Mouse (Mus musculus): ENCODE results near the gene Lrrc20. TPM values are rescaled to one million over a fixed set of nuclear protein-coding genes. Genes with fewer than 3 reads are reported as not detected.

Lrrc20 gene
- polyA plus RNA-seq, 1 experiment from 2014 or later: 11.7 TPM

DNA sequence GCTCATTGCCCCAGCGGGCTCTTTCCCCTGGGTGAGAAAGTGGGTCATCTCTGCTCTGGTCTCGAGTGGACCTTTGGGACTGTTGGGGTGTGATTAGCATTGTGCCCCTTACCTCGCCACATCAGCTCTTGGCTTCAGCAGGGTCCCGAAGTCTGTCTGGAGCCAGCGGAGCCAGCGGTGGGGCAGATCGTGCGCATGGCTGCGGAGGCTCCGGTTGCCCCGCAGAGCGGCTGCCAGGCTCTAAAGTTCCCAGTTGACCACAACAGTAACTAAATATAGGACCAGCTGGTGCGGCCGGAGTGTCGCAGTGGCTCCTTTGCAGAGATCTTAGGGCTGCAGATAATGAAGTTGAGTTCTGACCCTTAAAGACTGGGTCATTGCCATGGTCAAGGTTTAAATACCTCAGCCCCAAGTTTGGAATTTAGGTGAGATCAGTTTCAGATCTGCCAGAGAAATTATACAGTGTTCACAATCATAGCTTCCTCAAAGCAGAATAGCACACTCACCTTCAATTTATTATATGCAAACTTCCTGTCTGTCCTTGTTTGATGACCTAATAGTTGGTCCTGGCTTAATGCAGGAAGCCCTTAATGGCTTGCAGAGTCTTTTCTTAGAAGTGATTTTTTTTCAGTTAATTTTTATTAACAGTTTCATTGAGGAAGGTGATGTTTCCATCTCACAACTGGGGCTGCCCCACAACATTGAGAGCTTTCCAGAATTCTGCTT is 1.0 kb downstream of the Lrrc20 start:
- Histone ChIP-seq H3K36me3 (no peaks in the 10 kb centered on the region), H3K4me1 (peaks cover 20% of the 10 kb centered on the region; the same call in 1 of the 2 replicates), H3K4me2 (replicated peaks) (peak overlapping the region; percentile 90), H3K27me3 (no peaks in the 10 kb centered on the region), H3K9ac (peak overlapping the region; percentile 78), H3K27ac (no peak overlapping the region), H3K9me3 (no peaks in the 10 kb centered on the region), H3K4me3 (peak overlapping the region; percentile 85)
- no peak; the same call in 1 of the 2 replicates for ATAC-seq (ENCODE audit: low FRiP score, low read depth)
- WGBS: 4% methylated on average over 15 of the region's 15 CpGs

DNA sequence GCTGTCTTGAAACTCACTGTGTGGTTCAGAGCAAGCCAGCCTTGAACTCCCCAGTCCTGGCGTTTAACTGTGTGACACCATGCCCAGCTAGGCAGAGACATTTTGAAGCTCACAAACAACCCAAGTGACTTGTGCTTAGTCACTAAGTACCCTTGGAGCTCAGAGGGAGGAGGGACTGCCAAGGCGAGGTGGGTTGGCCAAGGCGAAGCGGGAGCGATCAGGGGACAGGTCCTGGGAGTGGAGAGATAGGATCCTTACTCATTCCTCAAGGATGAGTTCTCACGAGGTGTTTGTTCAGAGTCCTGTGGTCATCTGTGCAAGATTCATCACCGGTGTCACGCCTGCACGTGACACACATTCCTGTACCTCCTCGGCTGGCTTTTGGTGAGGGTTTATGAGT is 3.9 kb downstream of the Lrrc20 start:
- ATAC-seq (ENCODE audit: low FRiP score, low read depth): no peak
- no peak overlapping the region for H3K9ac ChIP-seq
- H3K36me3 ChIP-seq: no peaks in the 10 kb centered on the region
- H3K27me3 ChIP-seq: no peaks in the 10 kb centered on the region
- peaks cover 20% of the 10 kb centered on the region; the same call in 1 of the 2 replicates for H3K4me1 ChIP-seq
- no peak overlapping the region for H3K4me2 ChIP-seq (replicated peaks)
- no peak overlapping the region for H3K4me3 ChIP-seq
- 88% methylated on average over 10 of the region's 10 CpGs for WGBS
- no peak overlapping the region for H3K27ac ChIP-seq
- no peaks in the 10 kb centered on the region for H3K9me3 ChIP-seq

DNA sequence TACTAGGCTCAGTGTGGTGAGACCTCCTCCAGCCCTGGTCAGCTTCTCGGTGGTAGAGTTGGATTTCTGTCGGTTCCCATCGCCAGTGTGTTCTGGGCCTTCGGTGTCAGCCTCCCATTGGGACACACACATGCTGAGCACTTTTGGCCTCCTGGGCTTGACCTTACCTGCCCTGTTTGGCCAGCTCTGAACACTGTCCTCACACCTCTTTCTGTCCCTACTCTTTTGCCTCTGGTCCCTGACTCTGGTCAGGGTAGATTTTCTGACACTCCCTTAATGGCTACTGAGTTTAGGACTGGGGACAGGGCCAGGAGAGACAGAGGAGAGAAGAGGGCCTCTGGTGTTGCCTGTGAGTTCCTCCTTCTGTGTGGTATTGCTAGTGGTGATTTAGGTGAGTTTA is 4.3 kb downstream of the Lrrc20 start:
- Histone ChIP-seq H3K4me1 (peaks cover 18% of the 10 kb centered on the region; the same call in 1 of the 2 replicates), H3K9ac (no peak overlapping the region), H3K4me2 (replicated peaks) (no peak overlapping the region), H3K36me3 (no peaks in the 10 kb centered on the region), H3K27me3 (no peaks in the 10 kb centered on the region), H3K4me3 (no peak overlapping the region), H3K27ac (no peak overlapping the region), H3K9me3 (no peaks in the 10 kb centered on the region)
- ATAC-seq (ENCODE audit: low FRiP score, low read depth): no peak
- WGBS: 96% methylated on average over 4 of the region's 4 CpGs

DNA sequence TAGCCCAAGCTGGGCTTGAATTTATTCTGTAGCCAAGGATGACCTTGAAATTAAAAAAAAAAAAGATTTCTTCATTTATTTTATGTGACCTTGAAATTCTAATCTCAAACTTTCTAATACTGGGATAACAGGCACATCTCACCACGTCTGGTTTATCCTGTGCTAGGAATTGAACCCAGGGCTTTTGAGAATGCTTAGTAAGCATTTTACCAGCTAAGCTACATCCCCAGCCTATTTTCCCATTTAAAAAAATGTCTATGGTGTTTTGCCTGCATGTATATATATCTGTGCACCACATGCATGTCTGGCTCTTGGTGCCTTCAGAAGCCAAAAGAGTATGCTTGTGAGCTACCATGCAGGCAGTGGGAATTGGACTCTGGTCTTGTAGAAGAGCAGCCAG is 4.9 kb downstream of the Lrrc20 start:
- ATAC-seq (ENCODE audit: low FRiP score, low read depth): no peak
- H3K27me3 ChIP-seq: no peaks in the 10 kb centered on the region
- no peaks in the 10 kb centered on the region for H3K36me3 ChIP-seq
- H3K9me3 ChIP-seq: no peaks in the 10 kb centered on the region
- 69% methylated on average over 1 of the region's 1 CpGs for WGBS
- H3K9ac ChIP-seq: no peak overlapping the region
- no peak overlapping the region for H3K4me3 ChIP-seq
- H3K27ac ChIP-seq: no peak overlapping the region
- H3K4me2 ChIP-seq (replicated peaks): no peak overlapping the region
- peaks cover 15% of the 10 kb centered on the region; the same call in 1 of the 2 replicates for H3K4me1 ChIP-seq

DNA sequence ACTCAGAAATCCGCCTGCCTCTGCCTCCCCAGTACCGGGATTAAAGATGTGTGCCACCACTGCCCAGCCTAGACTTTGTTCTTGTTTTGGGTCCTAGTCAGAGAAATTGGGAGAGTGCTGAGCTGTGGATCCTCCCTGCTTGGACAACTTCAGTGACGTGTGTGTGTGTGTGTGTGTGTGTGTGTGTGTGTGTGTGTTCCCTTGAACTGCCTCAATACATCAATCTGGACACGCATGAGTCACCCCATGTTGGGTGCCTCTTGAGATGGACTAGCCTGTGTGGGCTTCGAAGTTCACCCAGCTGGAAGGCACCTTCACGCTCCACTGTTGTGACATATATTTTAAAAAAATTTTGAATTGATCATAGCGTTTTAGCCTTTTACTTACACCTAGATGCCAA is 7.2 kb downstream of the Lrrc20 start:
- Histone ChIP-seq H3K9ac (no peak overlapping the region), H3K9me3 (no peaks in the 10 kb centered on the region), H3K27ac (no peak overlapping the region), H3K36me3 (no peaks in the 10 kb centered on the region), H3K4me1 (no peaks in the 10 kb centered on the region; the same call in 1 of the 2 replicates), H3K4me3 (no peak overlapping the region), H3K27me3 (no peaks in the 10 kb centered on the region), H3K4me2 (replicated peaks) (no peak overlapping the region)
- 90% methylated on average over 7 of the region's 7 CpGs for WGBS
- no peak for ATAC-seq (ENCODE audit: low FRiP score, low read depth)

DNA sequence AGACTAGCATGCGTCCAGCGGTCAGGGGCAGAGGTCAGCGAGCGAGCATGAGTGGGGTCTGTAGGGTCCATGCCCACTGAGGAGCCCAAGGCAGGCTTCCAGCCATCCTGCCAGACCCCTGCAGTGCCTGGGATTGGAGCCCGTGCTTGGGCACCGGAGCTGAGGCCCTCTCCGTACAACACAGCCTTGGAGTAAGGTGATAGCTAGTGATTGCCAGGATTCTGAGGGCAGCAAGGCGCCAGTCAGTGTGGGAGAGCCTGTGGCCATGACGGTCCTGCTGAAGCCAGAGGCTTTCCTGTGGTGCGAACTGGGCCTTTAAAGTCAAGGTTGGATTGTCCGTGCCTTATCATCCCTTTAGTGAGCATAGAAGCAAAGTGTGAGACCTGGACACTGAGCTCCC is 9.2 kb downstream of the Lrrc20 start:
- no peak overlapping the region for H3K27ac ChIP-seq
- no peak for ATAC-seq (ENCODE audit: low FRiP score, low read depth)
- no peaks in the 10 kb centered on the region for H3K27me3 ChIP-seq
- 74% methylated on average over 11 of the region's 11 CpGs for WGBS
- H3K9ac ChIP-seq: no peak overlapping the region
- no peaks in the 10 kb centered on the region for H3K36me3 ChIP-seq
- H3K4me2 ChIP-seq (replicated peaks): no peak overlapping the region
- no peaks in the 10 kb centered on the region; the same call in 1 of the 2 replicates for H3K4me1 ChIP-seq
- no peaks in the 10 kb centered on the region for H3K9me3 ChIP-seq
- H3K4me3 ChIP-seq: no peak overlapping the region

DNA sequence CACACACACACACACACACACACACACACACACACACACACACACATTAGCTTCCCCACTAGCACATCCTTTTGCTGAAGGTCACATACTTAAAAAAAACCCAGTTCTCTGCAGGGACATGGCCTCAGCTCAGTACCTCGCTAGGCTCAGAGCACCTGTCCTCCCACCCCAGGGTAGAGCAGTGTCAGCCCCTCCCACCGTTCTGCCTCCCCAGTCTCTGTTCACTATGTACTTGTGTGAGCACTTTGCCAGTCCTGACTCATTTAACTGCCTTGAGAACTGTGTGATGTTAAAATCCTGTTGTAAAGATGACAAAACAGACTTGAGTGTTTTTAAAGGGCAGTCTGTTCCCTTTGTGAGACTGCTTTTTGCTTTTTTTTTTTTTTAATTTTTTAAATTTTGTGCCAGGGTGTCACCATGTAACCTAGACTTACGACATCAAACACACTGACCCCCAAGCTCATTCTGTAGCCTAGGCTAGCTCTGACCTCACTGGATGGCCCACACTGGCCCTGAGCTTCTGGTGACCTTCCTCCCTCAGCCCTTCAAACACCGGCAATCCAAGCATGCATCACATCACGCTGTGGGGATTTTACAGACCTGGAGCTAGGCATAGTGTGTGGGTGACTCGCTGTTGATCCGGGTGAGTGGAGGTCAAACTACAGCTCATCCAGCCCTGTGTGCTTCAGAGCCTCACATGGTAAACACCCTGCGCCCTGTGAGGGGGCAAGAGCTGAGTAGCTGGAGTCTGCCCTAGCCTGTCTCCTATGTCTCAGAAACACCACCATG is 11.1 kb downstream of the Lrrc20 start:
- 84% methylated on average over 8 of the region's 8 CpGs for WGBS
- Histone ChIP-seq H3K36me3 (no peaks in the 10 kb centered on the region), H3K4me2 (replicated peaks) (no peak overlapping the region), H3K27ac (no peak overlapping the region), H3K4me3 (no peak overlapping the region), H3K9ac (no peak overlapping the region), H3K9me3 (no peaks in the 10 kb centered on the region), H3K27me3 (no peaks in the 10 kb centered on the region), H3K4me1 (peaks cover under 1% of the 10 kb centered on the region; the same call in 1 of the 2 replicates)
- no peak for ATAC-seq (ENCODE audit: low FRiP score, low read depth)

DNA sequence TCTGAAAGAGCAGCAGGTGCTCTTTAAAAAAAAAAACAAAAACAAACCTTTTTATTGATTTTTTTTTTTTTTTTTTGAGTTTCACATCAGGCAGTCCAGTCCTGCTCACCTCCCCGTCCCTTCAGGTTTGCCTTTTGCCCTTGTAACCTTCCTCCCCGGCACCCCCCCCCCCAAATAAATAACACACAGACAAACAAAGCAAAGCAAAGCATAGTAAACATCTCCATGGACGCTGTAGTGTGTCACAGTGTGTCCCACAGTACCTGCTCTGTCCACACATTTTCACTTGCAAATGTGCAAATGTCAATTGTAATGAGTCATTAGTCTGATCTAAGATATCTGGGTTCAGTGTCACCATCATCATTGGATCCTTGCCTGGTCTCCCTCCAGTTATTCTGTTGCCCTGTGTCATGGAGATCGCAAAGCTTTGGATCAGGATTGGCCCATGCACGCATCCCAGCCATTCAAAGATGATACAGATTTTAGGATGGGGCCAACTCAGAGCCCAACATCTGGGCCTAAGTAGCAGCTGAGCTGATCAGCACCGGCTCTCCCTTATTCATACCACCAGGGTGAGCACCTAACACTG is 13.0 kb downstream of the Lrrc20 start:
- H3K27ac ChIP-seq: no peak overlapping the region
- no peaks in the 10 kb centered on the region for H3K9me3 ChIP-seq
- H3K4me1 ChIP-seq: peaks cover 4% of the 10 kb centered on the region; the same call in 1 of the 2 replicates
- H3K27me3 ChIP-seq: no peaks in the 10 kb centered on the region
- H3K4me3 ChIP-seq: no peak overlapping the region
- no peak for ATAC-seq (ENCODE audit: low FRiP score, low read depth)
- H3K4me2 ChIP-seq (replicated peaks): no peak overlapping the region
- 88% methylated on average over 6 of the region's 6 CpGs for WGBS
- no peak overlapping the region for H3K9ac ChIP-seq
- no peaks in the 10 kb centered on the region for H3K36me3 ChIP-seq

DNA sequence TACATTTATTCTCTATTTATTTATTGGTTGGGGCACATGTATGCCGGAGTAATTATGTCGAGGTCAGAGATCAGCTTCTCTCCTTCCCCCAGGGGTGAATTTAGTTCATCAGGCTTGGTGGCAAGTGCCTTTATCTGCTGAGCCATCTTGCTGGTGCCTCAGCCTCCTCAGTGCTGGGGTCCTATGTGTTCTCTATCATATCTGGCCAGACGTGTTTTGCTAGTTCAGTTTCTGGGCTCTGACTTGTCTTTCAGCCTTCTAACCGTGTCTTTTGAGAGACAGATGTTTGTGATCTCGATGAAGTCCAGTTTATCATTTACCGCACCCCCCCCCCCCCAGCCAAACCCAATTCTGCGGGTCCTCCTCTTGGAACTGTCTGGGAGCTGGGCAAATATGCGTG is 16.0 kb downstream of the Lrrc20 start:
- no peak for ATAC-seq (ENCODE audit: low FRiP score, low read depth)
- Histone ChIP-seq H3K4me1 (peaks cover 26% of the 10 kb centered on the region), H3K27me3 (no peaks in the 10 kb centered on the region), H3K9ac (no peak overlapping the region), H3K4me3 (no peak overlapping the region), H3K27ac (no peak overlapping the region), H3K36me3 (no peaks in the 10 kb centered on the region), H3K9me3 (no peaks in the 10 kb centered on the region), H3K4me2 (replicated peaks) (no peak overlapping the region)
- 48% methylated on average over 8 of the region's 8 CpGs for WGBS

DNA sequence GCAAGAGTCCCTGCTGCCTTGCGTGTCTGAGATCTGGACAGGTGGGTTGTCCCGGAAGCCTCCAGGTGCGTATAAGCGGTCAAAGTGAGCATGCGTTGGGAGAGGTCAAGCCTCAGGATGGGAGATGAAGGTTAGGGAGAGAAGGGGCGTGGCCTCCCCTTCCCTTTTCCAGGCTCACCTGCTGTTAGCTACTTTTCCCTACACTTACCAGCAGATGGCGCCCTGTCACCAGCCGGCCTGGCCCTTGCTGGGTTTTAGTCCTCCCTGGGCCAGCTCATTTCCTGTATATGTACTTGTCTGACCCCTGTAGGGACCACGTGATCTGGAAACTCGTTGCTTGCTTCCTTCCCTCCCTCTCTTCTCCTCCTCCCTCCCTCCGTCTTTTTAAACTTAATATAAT is 16.4 kb downstream of the Lrrc20 start:
- H3K9me3 ChIP-seq: no peaks in the 10 kb centered on the region
- no peaks in the 10 kb centered on the region for H3K36me3 ChIP-seq
- H3K9ac ChIP-seq: no peak overlapping the region
- 10% methylated on average over 11 of the region's 11 CpGs for WGBS
- H3K27ac ChIP-seq: no peak overlapping the region
- no peak overlapping the region for H3K4me2 ChIP-seq (replicated peaks)
- no peak; the same call in 1 of the 2 replicates for ATAC-seq (ENCODE audit: low FRiP score, low read depth)
- no peaks in the 10 kb centered on the region for H3K27me3 ChIP-seq
- peaks cover 30% of the 10 kb centered on the region for H3K4me1 ChIP-seq
- H3K4me3 ChIP-seq: no peak overlapping the region

DNA sequence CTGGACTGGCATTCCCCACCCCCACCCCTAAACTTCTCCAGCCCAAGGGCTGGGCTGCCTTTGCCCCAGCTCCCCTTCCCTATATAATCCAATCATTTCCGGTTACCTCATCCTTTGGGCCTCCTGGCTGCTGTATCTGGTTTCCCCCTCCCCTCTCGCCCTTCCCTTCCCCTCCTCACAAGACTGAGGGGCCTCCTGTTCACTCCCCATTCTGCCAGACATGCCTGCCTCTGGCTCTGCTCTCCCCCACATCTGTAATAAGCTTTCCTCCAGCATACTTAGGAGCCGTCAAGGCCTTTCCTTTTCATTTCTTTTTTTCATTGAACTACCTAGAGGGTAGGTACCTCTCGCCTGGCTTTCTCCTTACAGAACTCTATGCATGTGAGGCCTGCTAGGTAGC is 19.9 kb downstream of the Lrrc20 start:
- peak; percentile 73 for ATAC-seq (ENCODE audit: low FRiP score, low read depth)
- Histone ChIP-seq H3K4me3 (no peak overlapping the region), H3K36me3 (no peaks in the 10 kb centered on the region), H3K27me3 (no peaks in the 10 kb centered on the region), H3K27ac (peak overlapping the region; percentile 94), H3K4me1 (peaks cover 48% of the 10 kb centered on the region), H3K4me2 (replicated peaks) (peak overlapping the region; percentile 25; the same call in 1 of the 2 replicates), H3K9ac (peak overlapping the region; percentile 27; the same call in 1 of the 2 replicates), H3K9me3 (no peaks in the 10 kb centered on the region)
- WGBS: 22% methylated on average over 4 of the region's 4 CpGs

DNA sequence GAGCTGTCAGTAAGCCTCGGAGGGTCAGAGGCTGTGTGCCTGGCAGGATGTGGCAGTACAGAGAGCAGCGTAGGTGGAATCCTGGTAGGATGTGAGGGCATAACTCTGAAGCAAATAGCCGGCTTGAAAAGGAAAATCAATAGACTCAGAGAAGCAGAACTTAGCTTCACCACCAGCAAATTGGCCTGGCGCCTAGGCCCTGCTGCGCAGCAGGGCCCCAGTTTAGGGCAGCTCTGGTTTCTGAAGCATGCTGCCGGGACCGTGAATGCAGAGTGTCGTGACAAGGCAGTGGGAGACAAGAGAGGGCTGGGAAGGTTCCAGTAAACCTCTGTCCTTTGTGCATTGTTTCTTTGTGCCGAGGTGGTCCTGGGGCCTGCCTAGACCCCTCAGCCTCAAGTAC is 20.6 kb downstream of the Lrrc20 start:
- Histone ChIP-seq H3K27me3 (no peaks in the 10 kb centered on the region), H3K9me3 (no peaks in the 10 kb centered on the region), H3K9ac (peak overlapping the region; percentile 27; the same call in 1 of the 2 replicates), H3K4me1 (peaks cover 48% of the 10 kb centered on the region), H3K4me3 (no peak overlapping the region), H3K27ac (peak overlapping the region; percentile 94), H3K4me2 (replicated peaks) (peak overlapping the region; percentile 25), H3K36me3 (no peaks in the 10 kb centered on the region)
- 43% methylated on average over 9 of the region's 9 CpGs for WGBS
- no peak for ATAC-seq (ENCODE audit: low FRiP score, low read depth)
